Mouse (Mus musculus): ENCODE results near the gene Hand1. TPM values are rescaled to one million over a fixed set of nuclear protein-coding genes. Genes with fewer than 3 reads are reported as not detected.
A peak's percentile ranks its signal among the peaks of the same experiment; 100 is the strongest.

Gene Hand1
- polyA plus RNA-seq (2014; fragmentation: Nextera tagmentation; extraction: Ambion mirVana) = not detected in 2 replicates

DNA sequence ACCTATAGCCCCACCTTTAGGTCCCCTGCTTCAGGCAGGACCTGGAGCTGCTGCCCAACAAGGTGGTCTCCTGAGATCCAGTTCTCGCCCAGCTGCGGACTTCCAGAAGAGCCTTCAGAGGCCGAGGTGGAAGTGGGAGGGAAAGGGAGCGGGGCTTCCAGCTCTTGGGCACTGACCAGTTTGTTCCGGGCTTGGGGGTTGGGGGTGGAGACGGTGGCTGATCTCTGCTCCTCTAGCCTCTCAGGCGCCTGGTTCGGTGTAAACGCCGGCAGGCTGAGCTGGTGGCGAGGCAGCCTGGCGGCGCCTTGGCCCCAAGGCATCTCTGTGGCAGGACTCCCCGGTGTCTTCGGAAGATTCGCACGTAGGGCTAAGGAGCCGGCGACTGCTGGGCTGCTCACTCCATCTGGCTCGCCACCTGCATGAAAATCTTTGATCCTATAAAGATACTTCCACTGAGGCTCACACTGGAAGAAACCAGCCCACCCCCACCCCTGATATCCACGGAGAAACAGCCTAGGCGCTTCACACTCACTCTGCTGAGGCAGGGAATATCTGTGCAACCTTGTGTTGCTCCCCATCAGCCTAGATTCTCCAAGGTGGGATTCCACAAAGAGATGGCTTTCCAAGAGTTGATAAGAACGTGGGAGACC lies at the start of gene Hand1:
TSS of gene Hand1 (minus strand) at position 267 of the 650 bp plus-strand sequence.
- ATAC-seq (ENCODE audit: low FRiP score) = no peak
- no peaks in the 10 kb centered on the region for H3K9me3 ChIP-seq (ENCODE audit: control insufficient read depth, low read length)
- peak; percentile 95 for DNase-seq (ENCODE audit: low spot score, missing footprints)
- peaks cover 9% of the 10 kb centered on the region for H3K4me1 ChIP-seq (ENCODE audit: control insufficient read depth, insufficient read depth, low read length)
- no peak within 1 kb of the TSS for H3K9ac ChIP-seq (ENCODE audit: low read length)
- no peak within 1 kb of the TSS for H3K27ac ChIP-seq (ENCODE audit: low read depth, low read length)
- H3K4me2 ChIP-seq = no peak within 1 kb of the TSS
- no peaks in the 10 kb centered on the region for H3K36me3 ChIP-seq (ENCODE audit: control insufficient read depth, insufficient read depth, low read length)
- peaks cover 98% of the 10 kb centered on the region for H3K27me3 ChIP-seq (ENCODE audit: control insufficient read depth, insufficient read depth, low read length)
- H3K4me3 ChIP-seq (ENCODE audit: low read depth, low read length) = no peak within 1 kb of the TSS; the same call in 1 of the 2 replicates
- whole genome bisulfite sequencing = under 1% methylated on average over 22 of the region's 23 CpGs

DNA sequence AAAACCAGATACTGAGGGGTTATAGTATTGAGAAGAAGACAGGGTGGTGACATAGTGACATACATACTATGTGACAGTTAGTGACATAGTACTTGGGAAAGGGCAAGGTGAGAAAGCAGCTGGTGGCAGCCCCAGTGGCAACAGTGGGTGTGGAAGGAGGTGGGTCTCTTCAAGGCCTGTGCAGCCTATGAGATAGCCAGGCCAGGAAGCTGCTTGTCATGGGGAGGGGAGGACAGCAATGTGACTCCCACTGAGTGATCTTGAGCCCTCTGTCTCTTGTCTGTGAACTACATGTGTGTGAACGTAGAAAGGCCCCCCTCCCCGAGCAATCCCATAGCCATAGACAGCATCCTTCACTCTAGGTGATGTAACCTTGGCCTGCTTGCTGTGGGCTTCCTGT lies 43.5 kb upstream of the Hand1 start:
- 82% methylated on average over 2 of the region's 2 CpGs for WGBS
- no peak for DNase-seq (ENCODE audit: low spot score, missing footprints)
- ATAC-seq (ENCODE audit: low FRiP score) = no peak
- no peak overlapping the region for H3K4me2 ChIP-seq
- no peak overlapping the region for H3K9ac ChIP-seq (ENCODE audit: low read length)
- H3K27me3 ChIP-seq (ENCODE audit: control insufficient read depth, insufficient read depth, low read length) = no peaks in the 10 kb centered on the region
- no peaks in the 10 kb centered on the region for H3K4me1 ChIP-seq (ENCODE audit: control insufficient read depth, insufficient read depth, low read length)
- H3K36me3 ChIP-seq (ENCODE audit: control insufficient read depth, insufficient read depth, low read length) = no peaks in the 10 kb centered on the region
- no peak overlapping the region for H3K4me3 ChIP-seq (ENCODE audit: low read depth, low read length)
- H3K9me3 ChIP-seq (ENCODE audit: control insufficient read depth, low read length) = no peaks in the 10 kb centered on the region
- no peak overlapping the region for H3K27ac ChIP-seq (ENCODE audit: low read depth, low read length)

DNA sequence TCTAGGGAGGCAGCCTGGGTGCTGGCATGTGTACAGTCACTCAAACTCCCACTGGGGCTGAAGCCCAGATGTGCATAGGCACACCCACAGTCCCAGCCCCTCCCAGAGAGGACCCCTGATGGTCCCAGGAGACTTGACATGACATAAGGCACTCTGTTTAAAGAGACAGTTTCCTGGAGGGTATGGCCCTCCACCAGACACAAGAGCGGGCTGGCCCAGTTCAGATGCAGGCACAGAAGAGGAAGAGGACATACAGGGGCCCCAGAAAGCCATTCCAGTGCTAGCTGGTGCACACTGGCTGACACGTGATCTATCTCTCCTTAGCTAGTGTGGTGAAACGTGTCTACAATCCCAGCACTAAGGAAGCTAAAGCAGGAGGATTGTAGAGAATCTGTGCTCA lies 40.4 kb upstream of the Hand1 start:
- no peak overlapping the region for H3K4me3 ChIP-seq (ENCODE audit: low read depth, low read length)
- no peaks in the 10 kb centered on the region for H3K9me3 ChIP-seq (ENCODE audit: control insufficient read depth, low read length)
- ATAC-seq (ENCODE audit: low FRiP score) (no peak), DNase-seq (ENCODE audit: low spot score, missing footprints) (no peak)
- H3K36me3 ChIP-seq (ENCODE audit: control insufficient read depth, insufficient read depth, low read length) = no peaks in the 10 kb centered on the region
- 78% methylated on average over 3 of the region's 3 CpGs for WGBS
- no peak overlapping the region for H3K27ac ChIP-seq (ENCODE audit: low read depth, low read length)
- H3K9ac ChIP-seq (ENCODE audit: low read length) = no peak overlapping the region
- H3K4me1 ChIP-seq (ENCODE audit: control insufficient read depth, insufficient read depth, low read length) = no peaks in the 10 kb centered on the region
- H3K4me2 ChIP-seq = no peak overlapping the region
- no peaks in the 10 kb centered on the region for H3K27me3 ChIP-seq (ENCODE audit: control insufficient read depth, insufficient read depth, low read length)

- DNase-seq (ENCODE audit: low spot score, missing footprints) (no peak), ATAC-seq (ENCODE audit: low FRiP score) (no peak)
- Histone ChIP-seq H3K9me3 (ENCODE audit: control insufficient read depth, low read length) (no peaks in the 10 kb centered on the region), H3K4me3 (ENCODE audit: low read depth, low read length) (no peak overlapping the region), H3K27ac (ENCODE audit: low read depth, low read length) (no peak overlapping the region), H3K4me2 (no peak overlapping the region), H3K4me1 (ENCODE audit: control insufficient read depth, insufficient read depth, low read length) (no peaks in the 10 kb centered on the region), H3K9ac (ENCODE audit: low read length) (no peak overlapping the region), H3K27me3 (ENCODE audit: control insufficient read depth, insufficient read depth, low read length) (no peaks in the 10 kb centered on the region), H3K36me3 (ENCODE audit: control insufficient read depth, insufficient read depth, low read length) (no peaks in the 10 kb centered on the region)
- 56% methylated on average over 9 of the region's 9 CpGs for WGBS
These were observed 36.3 kb upstream of the Hand1 start for GRCm38 (mm10) chr11:57868753-57869460.

DNA sequence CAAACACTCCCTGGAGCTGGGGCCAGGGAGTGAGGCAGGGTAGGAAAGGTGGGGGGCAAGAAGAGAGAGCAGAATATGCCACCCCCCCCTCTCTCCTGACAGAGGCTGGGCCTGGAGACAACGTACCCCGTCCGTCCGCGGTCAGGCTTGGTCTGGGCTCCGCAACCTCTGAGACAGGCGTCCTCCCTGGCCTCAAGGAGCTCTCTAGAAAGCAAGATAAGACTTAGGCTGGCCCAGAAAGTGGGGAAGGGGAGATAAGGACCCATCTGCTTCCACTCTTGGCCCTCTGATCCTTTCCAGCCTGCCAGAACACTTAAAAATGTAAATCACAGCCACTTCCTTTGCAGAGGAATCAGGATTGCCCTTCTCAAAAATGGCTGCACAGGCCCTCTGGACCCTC lies 33.8 kb upstream of the Hand1 start:
- Histone ChIP-seq H3K9ac (ENCODE audit: low read length) (no peak overlapping the region), H3K4me3 (ENCODE audit: low read depth, low read length) (no peak overlapping the region), H3K27me3 (ENCODE audit: control insufficient read depth, insufficient read depth, low read length) (no peaks in the 10 kb centered on the region), H3K4me2 (no peak overlapping the region), H3K9me3 (ENCODE audit: control insufficient read depth, low read length) (no peaks in the 10 kb centered on the region), H3K36me3 (ENCODE audit: control insufficient read depth, insufficient read depth, low read length) (no peaks in the 10 kb centered on the region), H3K27ac (ENCODE audit: low read depth, low read length) (no peak overlapping the region), H3K4me1 (ENCODE audit: control insufficient read depth, insufficient read depth, low read length) (no peaks in the 10 kb centered on the region)
- no peak for ATAC-seq (ENCODE audit: low FRiP score)
- 40% methylated on average over 7 of the region's 7 CpGs for WGBS
- peak; percentile 87 for DNase-seq (ENCODE audit: low spot score, missing footprints)

DNA sequence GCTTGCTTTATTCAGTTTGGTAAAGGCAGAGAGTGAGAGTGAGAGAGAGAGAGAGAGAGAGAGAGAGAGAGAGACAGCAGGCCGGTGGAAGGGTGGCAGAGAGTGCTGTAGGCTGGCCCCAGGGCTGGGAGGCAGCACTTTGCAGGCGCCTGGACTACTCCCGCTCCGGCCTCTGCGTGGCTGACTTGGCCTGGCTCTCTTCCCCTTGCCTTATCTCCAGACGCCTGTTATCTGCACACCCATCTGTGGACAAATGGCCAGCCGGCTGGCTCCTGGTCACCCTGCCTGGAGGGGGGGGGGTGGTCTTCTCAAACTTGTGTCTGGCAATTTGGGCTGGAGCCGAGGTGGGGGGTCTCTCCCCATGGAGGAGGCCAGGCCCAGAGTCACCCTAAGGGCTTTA lies 32.0 kb upstream of the Hand1 start:
- no peaks in the 10 kb centered on the region for H3K27me3 ChIP-seq (ENCODE audit: control insufficient read depth, insufficient read depth, low read length)
- 69% methylated on average over 8 of the region's 8 CpGs for WGBS
- no peak overlapping the region for H3K4me3 ChIP-seq (ENCODE audit: low read depth, low read length)
- no peaks in the 10 kb centered on the region for H3K9me3 ChIP-seq (ENCODE audit: control insufficient read depth, low read length)
- DNase-seq (ENCODE audit: low spot score, missing footprints) (no peak), ATAC-seq (ENCODE audit: low FRiP score) (no peak)
- H3K4me1 ChIP-seq (ENCODE audit: control insufficient read depth, insufficient read depth, low read length) = no peaks in the 10 kb centered on the region
- no peak overlapping the region for H3K9ac ChIP-seq (ENCODE audit: low read length)
- no peaks in the 10 kb centered on the region for H3K36me3 ChIP-seq (ENCODE audit: control insufficient read depth, insufficient read depth, low read length)
- H3K27ac ChIP-seq (ENCODE audit: low read depth, low read length) = no peak overlapping the region
- no peak overlapping the region for H3K4me2 ChIP-seq

- H3K9me3 ChIP-seq (ENCODE audit: control insufficient read depth, low read length) = no peaks in the 10 kb centered on the region
- DNase-seq (ENCODE audit: low spot score, missing footprints) (peak; percentile 1), ATAC-seq (ENCODE audit: low FRiP score) (no peak)
- no peak overlapping the region for H3K4me3 ChIP-seq (ENCODE audit: low read depth, low read length)
- no peaks in the 10 kb centered on the region for H3K27me3 ChIP-seq (ENCODE audit: control insufficient read depth, insufficient read depth, low read length)
- no peak overlapping the region for H3K9ac ChIP-seq (ENCODE audit: low read length)
- H3K4me2 ChIP-seq = no peak overlapping the region
- 92% methylated on average over 7 of the region's 7 CpGs for WGBS
- no peaks in the 10 kb centered on the region for H3K36me3 ChIP-seq (ENCODE audit: control insufficient read depth, insufficient read depth, low read length)
- no peaks in the 10 kb centered on the region for H3K4me1 ChIP-seq (ENCODE audit: control insufficient read depth, insufficient read depth, low read length)
- H3K27ac ChIP-seq (ENCODE audit: low read depth, low read length) = no peak overlapping the region
These were observed 29.5 kb upstream of the Hand1 start for GRCm38 (mm10) chr11:57862088-57862487.

DNA sequence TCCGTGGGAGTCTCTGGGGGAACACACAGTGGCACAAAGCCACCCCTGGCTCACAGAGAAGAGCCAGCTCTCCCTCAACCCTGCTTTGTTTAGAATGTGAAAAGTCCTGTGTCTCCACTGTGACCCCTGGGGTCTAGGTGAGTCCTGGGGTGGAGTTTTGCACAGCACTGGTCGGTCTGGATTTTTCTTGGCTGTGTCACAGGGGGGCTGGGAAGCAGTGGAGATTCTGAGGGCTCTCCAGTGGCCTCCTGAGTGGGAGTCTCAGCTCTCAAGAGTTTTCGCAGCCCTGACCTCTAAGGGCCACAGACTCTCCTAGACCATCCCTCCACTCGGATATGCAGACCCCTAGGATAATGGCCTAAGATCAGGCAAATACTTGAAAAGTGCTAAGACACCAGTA lies 25.1 kb upstream of the Hand1 start:
- 37% methylated on average over 4 of the region's 4 CpGs for WGBS

DNA sequence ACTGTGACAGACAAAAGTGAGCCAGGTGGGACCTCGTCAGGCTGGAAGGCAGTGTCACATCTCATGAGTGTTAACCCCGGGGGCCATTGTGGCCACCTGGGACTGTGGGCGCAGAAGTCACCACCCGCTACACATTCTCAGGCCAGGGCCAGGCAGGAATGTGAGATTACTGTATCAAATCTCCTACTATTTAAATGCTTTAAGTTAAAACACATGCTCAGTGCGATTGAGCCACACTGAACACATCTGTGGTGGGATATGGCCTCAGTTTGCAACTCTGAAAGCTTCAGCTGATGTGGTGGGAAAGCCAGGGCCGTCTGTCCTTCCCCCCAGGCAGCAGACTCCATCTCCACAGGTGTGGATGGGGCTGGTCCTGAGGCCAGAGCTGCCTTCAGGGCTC lies 21.0 kb upstream of the Hand1 start:
- no peak overlapping the region for H3K4me2 ChIP-seq
- ATAC-seq (ENCODE audit: low FRiP score) (no peak), DNase-seq (ENCODE audit: low spot score, missing footprints) (no peak)
- H3K4me3 ChIP-seq (ENCODE audit: low read depth, low read length) = no peak overlapping the region
- H3K27me3 ChIP-seq (ENCODE audit: control insufficient read depth, insufficient read depth, low read length) = no peaks in the 10 kb centered on the region
- H3K9me3 ChIP-seq (ENCODE audit: control insufficient read depth, low read length) = no peaks in the 10 kb centered on the region
- no peaks in the 10 kb centered on the region for H3K36me3 ChIP-seq (ENCODE audit: control insufficient read depth, insufficient read depth, low read length)
- H3K9ac ChIP-seq (ENCODE audit: low read length) = no peak overlapping the region
- WGBS = 71% methylated on average over 6 of the region's 6 CpGs
- H3K4me1 ChIP-seq (ENCODE audit: control insufficient read depth, insufficient read depth, low read length) = no peaks in the 10 kb centered on the region
- H3K27ac ChIP-seq (ENCODE audit: low read depth, low read length) = no peak overlapping the region

More for the DNA sequence above, 25.1 kb upstream of the Hand1 start:
- H3K27ac ChIP-seq (ENCODE audit: low read depth, low read length) = no peak overlapping the region
- no peaks in the 10 kb centered on the region for H3K9me3 ChIP-seq (ENCODE audit: control insufficient read depth, low read length)
- no peaks in the 10 kb centered on the region for H3K4me1 ChIP-seq (ENCODE audit: control insufficient read depth, insufficient read depth, low read length)
- H3K36me3 ChIP-seq (ENCODE audit: control insufficient read depth, insufficient read depth, low read length) = no peaks in the 10 kb centered on the region
- ATAC-seq (ENCODE audit: low FRiP score) (no peak), DNase-seq (ENCODE audit: low spot score, missing footprints) (peak; percentile 69)
- H3K9ac ChIP-seq (ENCODE audit: low read length) = no peak overlapping the region
- H3K27me3 ChIP-seq (ENCODE audit: control insufficient read depth, insufficient read depth, low read length) = no peaks in the 10 kb centered on the region
- no peak overlapping the region for H3K4me3 ChIP-seq (ENCODE audit: low read depth, low read length)
- H3K4me2 ChIP-seq = no peak overlapping the region
